Mouse (Mus musculus) olfactory bulb, adult 2 months (tissue): Measurements from ENCODE around the gene Tmem33.

Experiments used
- CTCF ChIP-seq: fragments of 200-500 bp; IDR thresholded peaks from 2 replicates; pipeline ENCODE4 v1.5.1; 2012; ENCODE audit warnings: low read depth, mild to moderate bottlenecking, low read length, moderate library complexity; ENCODE audit not compliant: insufficient read depth
- POLR2A ChIP-seq: fragments of 200-500 bp; IDR thresholded peaks from 2 replicates; pipeline ENCODE4 v1.6.1; 2012; ENCODE audit warnings: mild to moderate bottlenecking, low read depth, low read length, moderate library complexity; ENCODE audit not compliant: insufficient read depth

DNA sequence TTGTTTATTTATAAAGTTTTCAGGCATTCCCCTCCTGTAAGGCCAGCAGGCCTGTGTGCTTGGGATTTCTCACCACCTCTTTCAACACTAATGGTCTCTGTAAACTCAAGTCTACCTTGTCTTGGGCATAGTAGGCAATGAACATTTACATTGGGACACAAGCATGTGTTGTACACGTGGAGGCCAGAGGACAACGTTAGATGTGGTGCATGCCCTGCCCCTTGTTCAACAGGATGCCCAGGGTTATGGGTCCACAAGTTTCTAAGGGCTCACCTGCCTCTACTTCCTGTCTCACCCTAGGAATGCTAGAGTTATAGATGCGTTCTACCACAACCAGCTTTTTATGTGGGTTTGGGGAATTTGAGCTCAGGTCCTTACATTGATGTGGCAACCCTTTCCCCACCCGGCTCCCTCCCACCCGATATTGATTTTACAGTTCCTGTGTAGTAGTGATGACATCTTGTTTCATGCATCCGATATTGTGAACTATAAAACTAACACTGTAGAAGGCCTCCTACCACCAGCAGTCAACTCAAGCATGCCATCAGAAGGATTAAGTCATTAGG is 39.6 kb downstream of the Tmem33 start:
- TF ChIP-seq CTCF, result no peak
- no peak for TF ChIP-seq POLR2A
